Mouse (Mus musculus) bone marrow macrophage, adult 2 months (primary cell): ENCODE data around the gene Cdh18. TPM values are rescaled to one million over a fixed set of nuclear protein-coding genes. Genes with fewer than 3 reads are reported as not detected.
"Not testable (repeated sequence)": the region's sequence is repeated elsewhere in the genome, so short reads cannot be mapped to it uniquely, and the experiment has no call there.

Experiments
- H3K27ac ChIP-seq: 2 replicates; pipeline ENCODE4 v1.5.1; 2012; ENCODE audit warnings: low read depth, low read length; ENCODE audit not compliant: insufficient read depth
- H3K4me1 ChIP-seq: 2 replicates; pipeline ENCODE4 v1.6.1; 2012; ENCODE audit warnings: low read length; ENCODE audit not compliant: control insufficient read depth, insufficient read depth
- H3K4me3 ChIP-seq: 2 replicates; pipeline ENCODE4 v1.5.1; 2012; ENCODE audit warnings: mild to moderate bottlenecking, low read length, moderate library complexity; ENCODE audit not compliant: insufficient read depth
- CTCF ChIP-seq: IDR thresholded peaks from 2 replicates; pipeline ENCODE4 v1.5.1; 2012; ENCODE audit warnings: low read depth, mild to moderate bottlenecking, low read length, moderate library complexity
- POLR2A ChIP-seq: IDR thresholded peaks from 2 replicates; pipeline ENCODE4 v1.6.1; 2012; ENCODE audit warnings: mild to moderate bottlenecking, low read depth, low read length, borderline replicate concordance
- polyA plus RNA-seq: library from polyadenylated mRNA; stranded (reverse); fragments of >200 nt; gene quantifications from 2 replicates; pipeline ENCODE4 v1.2.4, GENCODE M21; 2012; ENCODE audit not compliant: missing spikeins, insufficient read depth, insufficient read length

The Cdh18 gene
- polyA plus RNA-seq, 1 experiment: not detected

- no peak overlapping the region for H3K27ac ChIP-seq
- no peaks in the 10 kb centered on the region for H3K4me1 ChIP-seq
- TF ChIP-seq CTCF: no peak
- no peak overlapping the region for H3K4me3 ChIP-seq
Measured at GRCm38 (mm10) chr15:23155883-23156282, 607.1 kb downstream of the Cdh18 start.

DNA sequence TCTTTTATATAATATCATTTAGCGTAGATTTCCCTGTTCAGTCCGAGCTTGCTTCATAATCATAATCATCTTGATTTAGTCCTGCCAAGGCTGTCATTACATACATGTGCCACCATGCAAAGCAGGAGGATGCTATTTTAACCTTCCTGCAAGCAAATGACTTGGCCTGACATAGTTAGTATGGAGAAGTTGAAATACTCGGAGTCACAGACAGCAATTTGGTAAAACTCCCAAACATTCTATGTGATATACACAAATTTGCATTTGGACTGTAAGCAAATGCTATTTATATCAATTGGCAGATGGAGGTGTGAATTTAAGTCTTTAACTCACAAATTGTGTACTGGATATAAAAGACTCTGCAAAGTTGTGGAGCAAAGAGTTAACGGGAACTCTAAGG lies 616.0 kb downstream of the Cdh18 start:
- Histone ChIP-seq H3K27ac (no peak overlapping the region), H3K4me1 (no peaks in the 10 kb centered on the region), H3K4me3 (no peak overlapping the region)
- TF ChIP-seq CTCF (no peak), POLR2A (no peak)

DNA sequence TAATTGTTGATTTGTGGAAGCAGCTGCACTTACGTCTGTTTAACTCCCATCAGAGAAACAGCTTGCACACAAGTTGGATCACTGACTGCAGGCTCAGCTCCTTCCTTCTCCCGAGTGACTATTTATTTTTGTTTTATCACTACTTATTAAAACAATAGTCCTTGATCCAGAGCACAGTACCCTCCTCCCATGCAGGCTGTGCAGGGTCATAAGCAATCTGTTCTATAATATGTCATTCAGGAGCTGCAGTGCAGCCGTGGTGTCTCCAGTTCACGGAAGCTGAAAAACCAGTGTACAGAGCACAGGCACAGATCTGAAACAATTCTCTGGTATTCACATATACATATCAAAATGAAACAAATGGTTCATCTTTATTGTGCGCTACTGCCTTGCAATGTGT lies 625.8 kb downstream of the Cdh18 start:
- TF ChIP-seq CTCF: no peak
- TF ChIP-seq POLR2A: no peak
- Histone ChIP-seq H3K4me3 (no peak overlapping the region), H3K4me1 (no peaks in the 10 kb centered on the region), H3K27ac (no peak overlapping the region)

GRCm38 (mm10) chr15:23212068-23212467 lies 663.2 kb downstream of the Cdh18 start:
- Histone ChIP-seq H3K4me3 (no peak overlapping the region), H3K27ac (no peak overlapping the region), H3K4me1 (no peaks in the 10 kb centered on the region)
- TF ChIP-seq POLR2A (no peak), CTCF (no peak)

DNA sequence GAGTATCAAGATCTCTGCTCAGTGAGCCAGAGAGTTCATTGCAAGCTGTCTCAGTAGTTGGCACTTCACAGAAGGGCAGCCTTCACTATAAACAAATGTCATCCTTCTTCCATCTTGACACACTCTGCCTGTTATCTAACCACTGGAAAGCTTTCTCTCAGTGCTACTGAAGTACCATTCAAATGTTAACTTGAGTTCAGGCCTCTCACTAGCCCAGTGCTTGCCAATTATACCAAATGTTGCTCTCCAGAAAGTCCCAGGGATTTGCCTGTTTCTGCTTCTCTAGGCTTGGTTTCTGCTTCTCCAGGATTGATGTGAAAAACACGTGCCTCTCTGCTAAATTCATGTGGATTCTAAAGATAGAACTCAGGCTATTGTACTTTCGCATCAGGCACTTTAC lies 681.8 kb downstream of the Cdh18 start:
- H3K4me1 ChIP-seq: no peaks in the 10 kb centered on the region
- H3K4me3 ChIP-seq: no peak overlapping the region
- TF ChIP-seq POLR2A (no peak), CTCF (no peak)
- H3K27ac ChIP-seq: no peak overlapping the region

- TF ChIP-seq CTCF (no peak), POLR2A (no peak)
Measured at GRCm38 (mm10) chr15:23257751-23258440, 709.1 kb downstream of the Cdh18 start.

GRCm38 (mm10) chr15:23278421-23278820 lies 729.6 kb downstream of the Cdh18 start:
- no peak for TF ChIP-seq CTCF
- no peak for TF ChIP-seq POLR2A
- no peaks in the 10 kb centered on the region for H3K4me1 ChIP-seq
- H3K27ac ChIP-seq: no peak overlapping the region
- H3K4me3 ChIP-seq: no peak overlapping the region

More at GRCm38 (mm10) chr15:23257751-23258440, 709.1 kb downstream of the Cdh18 start:
- H3K4me3 ChIP-seq: no peak overlapping the region
- no peaks in the 10 kb centered on the region for H3K4me1 ChIP-seq
- no peak overlapping the region for H3K27ac ChIP-seq

- Histone ChIP-seq H3K4me1 (no peaks in the 10 kb centered on the region), H3K4me3 (no peak overlapping the region), H3K27ac (no peak overlapping the region)
- TF ChIP-seq POLR2A: no peak
- TF ChIP-seq CTCF: no peak
Measured at GRCm38 (mm10) chr15:23305018-23305417, 756.2 kb downstream of the Cdh18 start.

- TF ChIP-seq POLR2A: no peak
- no peak for TF ChIP-seq CTCF
- Histone ChIP-seq H3K4me3 (no peak overlapping the region), H3K4me1 (no peaks in the 10 kb centered on the region), H3K27ac (no peak overlapping the region)
Measured at GRCm38 (mm10) chr15:23316766-23317165, 767.9 kb downstream of the Cdh18 start.

DNA sequence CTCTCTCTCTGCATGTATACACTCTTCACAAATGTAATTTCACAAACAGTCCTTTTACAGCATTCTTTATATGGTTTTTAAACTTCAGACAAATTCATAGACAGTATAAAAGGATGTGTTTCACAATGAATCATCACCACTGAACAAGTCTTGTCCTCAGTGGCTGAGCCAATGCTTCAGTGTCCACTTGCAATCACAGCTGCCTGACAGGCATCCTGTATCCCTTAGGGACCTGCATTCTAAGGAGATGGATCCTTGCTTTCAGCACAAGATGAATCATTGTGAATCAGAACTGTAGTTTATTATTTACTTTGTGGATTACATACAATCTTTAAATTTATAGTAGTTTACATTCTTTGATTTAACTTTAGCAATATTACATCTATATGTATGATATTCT lies 768.6 kb downstream of the Cdh18 start:
- TF ChIP-seq CTCF (no peak), POLR2A (no peak)
- Histone ChIP-seq H3K4me1 (no peaks in the 10 kb centered on the region), H3K4me3 (no peak overlapping the region), H3K27ac (no peak overlapping the region)

- H3K4me1 ChIP-seq: not testable (repeated sequence)
Measured at GRCm38 (mm10) chr15:23340338-23340737, 791.5 kb downstream of the Cdh18 start.

More at GRCm38 (mm10) chr15:23340338-23340737, 791.5 kb downstream of the Cdh18 start:
- not testable (repeated sequence) for H3K4me3 ChIP-seq, H3K27ac ChIP-seq
